9 mouse cellular contexts compared by ENCODE assay signal in the genomic region with DNA sequence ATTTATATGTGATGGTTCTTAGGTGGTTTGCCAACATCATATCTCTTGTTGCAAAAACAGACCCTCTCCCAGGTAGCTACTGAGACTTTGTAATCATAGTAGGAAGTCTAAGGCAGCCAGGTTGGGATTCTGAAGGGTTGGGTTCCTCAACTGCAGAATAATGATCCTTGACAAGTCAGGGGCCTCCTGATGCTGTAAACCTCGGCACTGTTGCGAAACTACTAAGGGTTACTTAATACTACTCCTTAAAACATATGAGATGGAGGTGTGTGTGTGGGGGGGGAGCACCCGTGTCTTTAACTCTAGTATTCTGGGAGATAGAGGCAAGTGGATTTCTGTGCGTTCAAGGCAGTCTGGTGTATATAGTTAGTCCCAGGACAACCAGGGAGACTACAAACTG. TPM values are rescaled to one million over a fixed set of nuclear protein-coding genes. Genes with fewer than 3 reads are reported as not detected.
DNase-seq lines count a peak whose midpoint lies in the region; ATAC-seq and TF ChIP-seq lines count a peak whose summit lies in the region.
"Had no signal": no experiment of that assay in that cellular context is flagged by ENCODE, and none has a peak within 500 bp of the region (broad histone marks: within the 10 kb centered on the region; RNA-seq: fewer than 3 reads in every experiment).

No protein-coding gene starts in this region.

- H3K4me1 ChIP-seq in heart, embryonic 10.5 days = peaks cover 16% of the 10 kb centered on the region
- 0 out of 2 replicates have a peak, but pooled peaks cover 2% of the 10 kb centered on the region for H3K4me1 ChIP-seq in brown adipose tissue, adult 24 weeks (ENCODE audit: control insufficient read depth, insufficient read depth, insufficient read length, low read length)
- H3K4me1 ChIP-seq in hindbrain, embryonic 15.5 days (replicated peaks) = peaks cover 32% of the 10 kb centered on the region
- H3K4me1 ChIP-seq in thymus, adult 2 months (replicated peaks; ENCODE audit: control insufficient read depth, insufficient read depth, low read length) = peaks cover 2% of the 10 kb centered on the region

- H3K9ac ChIP-seq in hindbrain, embryonic 15.5 days = no peak overlapping the region

- no peaks in the 10 kb centered on the region for H3K9me3 ChIP-seq in heart, embryonic 10.5 days
- H3K9me3 ChIP-seq in hindbrain, embryonic 15.5 days = no peaks in the 10 kb centered on the region

- WGBS in heart, embryonic 10.5 days = 81% methylated on average over 4 of the region's 4 CpGs
- WGBS in hindbrain, embryonic 15.5 days = 80% methylated on average over 4 of the region's 4 CpGs
- WGBS in thymus, adult 2 months = 68% methylated on average over 4 of the region's 4 CpGs

- H3K27me3 ChIP-seq in heart, embryonic 10.5 days (ENCODE audit: insufficient read depth, poor library complexity, severe bottlenecking) = no peaks in the 10 kb centered on the region
- no peaks in the 10 kb centered on the region for H3K27me3 ChIP-seq in hindbrain, embryonic 15.5 days
- no peaks in the 10 kb centered on the region for H3K27me3 ChIP-seq in thymus, adult 2 months (ENCODE audit: control insufficient read depth, insufficient read depth, low read length)

- intact Hi-C loops in left cerebral cortex, postnatal 36 days (cut with DNase I) = loop anchor here (10.0 kb wide), 1 partner anchor 759 kb away; no protein-coding TSS in a partner anchor

- DNase-seq in heart, embryonic 10.5 days (ENCODE audit: low spot score) = no peak
- DNase-seq in heart, adult 8-10 months (ENCODE audit: low spot score) = no peak
- peak; percentile 59 for DNase-seq in lung, postnatal 36 days
- DNase-seq in left cerebral cortex, postnatal 36 days (ENCODE audit: low spot score in 2 of 2) = no peak
- DNase-seq in frontal cortex, adult 2 months (ENCODE audit: extremely low spot score in 1 of 2, low spot score in 1 of 2) = no peak
- no peak for DNase-seq in thymus, adult 2 months
- DNase-seq: gastrocnemius, postnatal 25 days had no signal

- peak overlapping the region; percentile 71 for H3K4me3 ChIP-seq in heart, embryonic 10.5 days
- H3K4me3 ChIP-seq in brown adipose tissue, adult 24 weeks (ENCODE audit: insufficient read depth, low read depth, low read length) = 0 out of 2 replicates have a peak overlapping the region, but pooled peaks have one; percentile 24
- H3K4me3 ChIP-seq in hindbrain, embryonic 15.5 days = peak overlapping the region; percentile 84
- no peak overlapping the region for H3K4me3 ChIP-seq in thymus, adult 2 months (ENCODE audit: control insufficient read depth, insufficient read depth, low read length)

- TF ChIP-seq CTCF in thymus, adult 2 months (IDR thresholded peaks at IDR 0.05; ENCODE audit: borderline replicate concordance, control insufficient read depth, extremely low read depth, insufficient read depth, low read length, poor library complexity) = no peak

- TF ChIP-seq POLR2A in thymus, adult 2 months (IDR thresholded peaks at IDR 0.05; ENCODE audit: control insufficient read depth, extremely low read depth, insufficient read depth, low read length, poor library complexity) = no peak

- peaks cover 6% of the 10 kb centered on the region; the same call in 1 of the 2 replicates for H3K36me3 ChIP-seq in heart, embryonic 10.5 days
- no peaks in the 10 kb centered on the region for H3K36me3 ChIP-seq in hindbrain, embryonic 15.5 days
- H3K36me3 ChIP-seq in thymus, adult 2 months (ENCODE audit: control insufficient read depth, insufficient read depth, low read length) = no peaks in the 10 kb centered on the region

- no peak for ATAC-seq in hindbrain, embryonic 15.5 days (ENCODE audit: low FRiP score, low read depth)

- H3K4me2 ChIP-seq in hindbrain, embryonic 15.5 days = peak overlapping the region; percentile 79

- H3K27ac ChIP-seq in heart, embryonic 10.5 days = no peak overlapping the region
- no peak overlapping the region for H3K27ac ChIP-seq in brown adipose tissue, adult 24 weeks (replicated peaks; ENCODE audit: low read depth, low read length)
- H3K27ac ChIP-seq in hindbrain, embryonic 15.5 days (replicated peaks) = no peak overlapping the region
- no peak overlapping the region for H3K27ac ChIP-seq in thymus, adult 2 months (ENCODE audit: control insufficient read depth, insufficient read depth, low read length)

RNA-seq across cellular contexts. Expression of gene Rab33b, which starts 1.6 kb away (rescaled TPM):
- polyA plus RNA-seq in heart, embryonic 10.5 days (2016; fragmentation: Nextera tagmentation; extraction: Ambion mirVana) = 15.6 and 16.3 TPM in 2 replicates
- total RNA-seq in heart, adult 8-10 months (2022) = 10 to 100 TPM in 2 of 4 experiments, 1 to 10 TPM in 2; 9.7 to 10.2 (median 10.0) TPM
- 5.0 and 6.9 TPM in 2 replicates for polyA plus RNA-seq in brown adipose tissue, adult 24 weeks (2012; ENCODE audit: insufficient read depth, insufficient read length, missing spikeins)
- polyA plus RNA-seq in hindbrain, embryonic 15.5 days (2015; fragmentation: Nextera tagmentation; extraction: Ambion mirVana) = 26.7 and 31.5 TPM in 2 replicates
- 10 to 100 TPM; 18.8 to 25.5 TPM for total RNA-seq in left cerebral cortex, postnatal 36 days (2021)
- 24.2 and 25.7 TPM in 2 replicates for polyA plus RNA-seq in frontal cortex, adult 2 months (2012; rRNA removed)
- polyA plus RNA-seq in thymus, adult 2 months (2012; rRNA removed) = 15.6 and 17.1 TPM in 2 replicates
